Mouse (Mus musculus) neutrophil, adult 65 days (primary cell): ENCODE results near the gene Trp53inp2. TPM values are rescaled to one million over a fixed set of nuclear protein-coding genes. Genes with fewer than 3 reads are reported as not detected.

Experiments
- total RNA-seq: library from RNA; stranded (reverse); gene quantifications from 2 replicates; pipeline ENCODE4 v1.2.4, GENCODE M21; 2023

Trp53inp2 gene
- total RNA-seq, result 431 and 452 TPM in 2 replicates

DNA sequence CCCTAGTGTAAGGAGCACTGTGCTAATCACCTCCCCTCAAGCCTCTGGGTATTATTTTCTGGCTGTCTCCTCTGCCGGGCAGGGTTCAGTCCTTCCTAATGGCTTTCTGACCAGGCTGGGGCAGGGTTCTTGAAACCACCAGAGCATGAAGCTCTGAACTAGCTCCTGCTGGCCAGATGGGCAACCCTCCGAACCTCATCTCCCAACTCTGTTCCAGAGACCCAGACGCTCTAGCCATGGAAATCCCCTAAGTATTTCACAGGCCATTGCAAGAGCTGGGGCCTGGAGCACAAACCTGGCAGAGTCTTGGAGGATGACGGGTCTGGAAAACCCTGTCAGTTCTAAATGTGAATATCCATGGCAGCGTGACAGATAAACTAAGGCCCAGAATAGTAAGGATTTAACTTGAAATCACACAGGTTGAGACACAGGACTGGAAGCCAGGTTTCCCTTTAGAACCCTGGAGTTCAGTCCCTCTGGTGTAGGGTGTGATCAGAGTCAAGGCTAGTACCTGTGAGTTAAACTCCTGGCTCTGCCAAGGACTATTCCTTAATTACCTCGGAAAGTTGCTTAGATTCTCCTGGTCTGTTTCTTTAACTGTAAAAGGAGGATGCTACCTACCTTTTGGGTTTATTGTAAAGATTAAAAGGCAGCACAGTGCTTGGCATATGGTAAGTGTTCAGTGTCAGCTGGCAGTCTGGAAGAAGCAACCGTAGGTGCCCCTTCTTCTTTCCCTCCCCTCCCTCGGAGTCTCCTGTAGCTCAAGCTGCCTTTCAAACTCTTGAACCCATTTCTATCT is at the start of gene Trp53inp2:
Trp53inp2 (plus strand) TSS at position 799 of the 799 bp plus-strand sequence.

DNA sequence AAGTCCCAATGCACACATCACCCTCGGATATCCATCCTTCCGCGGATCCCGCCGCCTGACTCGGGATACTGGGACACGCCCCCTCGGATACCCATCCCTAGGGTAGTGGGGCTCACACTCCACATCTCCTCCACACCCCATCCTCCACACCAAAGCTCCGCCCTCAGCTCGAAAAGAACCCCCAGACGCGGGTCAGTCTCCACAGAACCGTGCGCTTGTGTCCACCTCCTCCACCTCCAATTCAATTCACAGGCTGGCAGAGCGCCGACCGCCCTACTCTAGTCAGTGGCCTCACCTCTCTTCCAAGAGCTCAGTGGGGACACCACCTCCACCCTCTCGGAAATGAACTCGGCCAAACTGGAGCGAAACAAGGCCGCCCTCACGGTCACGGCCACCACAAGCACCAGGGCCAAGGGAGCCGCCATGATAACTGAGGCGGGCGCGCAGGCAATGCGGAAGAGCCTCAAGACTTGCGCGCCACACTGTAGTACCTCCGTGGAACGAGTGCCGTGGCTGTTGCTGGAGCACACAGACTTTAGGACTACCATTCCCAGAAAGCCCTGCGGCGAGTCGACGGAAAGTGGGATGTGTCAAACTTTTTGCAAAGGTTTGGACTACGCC is 23.8 kb upstream of the Trp53inp2 start, which contains the start of gene Pigu:
Pigu (minus strand) TSS at position 460 of the 621 bp plus-strand sequence.

Other genes with a start within 250 kb of the Trp53inp2 start
- gene Itch, start 247.6 kb upstream of the Trp53inp2 start, total RNA-seq, result 79.9 TPM in 2 replicates
- 66.0 and 82.4 TPM in 2 replicates for gene Dynlrb1, start 144.5 kb upstream of the Trp53inp2 start, total RNA-seq
- gene Map1lc3a, start 104.8 kb upstream of the Trp53inp2 start, total RNA-seq, result 33.6 and 47.4 TPM in 2 replicates
- 12.3 and 12.6 TPM in 2 replicates for gene Pigu, start 23.6 kb upstream of the Trp53inp2 start, total RNA-seq
- 43.7 and 45.9 TPM in 2 replicates for gene Ncoa6, start 92.8 kb downstream of the Trp53inp2 start, total RNA-seq
- gene Acss2, start 136.9 kb downstream of the Trp53inp2 start, total RNA-seq, result 4.9 and 5.4 TPM in 2 replicates
- not detected in 2 replicates for gene Ggt7, start 137.2 kb downstream of the Trp53inp2 start, total RNA-seq
- gene Gss, start 211.8 kb downstream of the Trp53inp2 start, total RNA-seq, result 9.7 and 14.6 TPM in 2 replicates
- not detected in 2 replicates for gene Myh7b, start 230.2 kb downstream of the Trp53inp2 start, total RNA-seq